Mouse (Mus musculus): ENCODE measurements around the gene Gm20532.

DNA sequence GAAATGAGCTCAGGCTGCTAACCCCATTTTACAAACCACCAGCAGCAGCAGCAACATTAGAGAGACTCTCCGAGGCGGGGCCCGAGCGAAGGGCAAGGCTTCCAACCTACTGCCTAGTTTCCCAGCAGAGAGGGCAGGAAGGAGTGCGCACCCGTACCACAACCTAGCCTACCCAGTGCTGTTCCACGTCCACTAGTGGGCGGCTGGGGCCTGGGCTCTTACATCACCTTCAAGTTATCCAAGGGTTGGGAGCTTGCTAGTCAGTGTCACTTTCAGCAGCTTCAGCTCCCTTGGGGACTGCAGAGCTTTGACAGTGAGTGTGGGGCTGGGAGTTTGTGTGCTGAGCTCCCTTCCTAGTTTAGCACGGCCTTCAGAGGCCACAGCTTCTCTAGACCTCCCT lies 15.0 kb upstream of the Gm20532 start:
- TF ChIP-seq CTCF (conservative IDR thresholded peaks at IDR 0.05; ENCODE audit: low read length), result no peak
- no peak for TF ChIP-seq NANOG (IDR thresholded peaks at IDR 0.05; ENCODE audit: borderline replicate concordance, low read length)
- TF ChIP-seq POU5F1 (IDR thresholded peaks at IDR 0.05; ENCODE audit: borderline replicate concordance, low read length), result no peak

Measured in E14TG2a.4 (cell line).